Mouse (Mus musculus): Measurements from ENCODE around the gene Zbtb40. TPM values are rescaled to one million over a fixed set of nuclear protein-coding genes. Genes with fewer than 3 reads are reported as not detected.

Gene Zbtb40
- polyA plus RNA-seq, 1 experiment from 2014 or later = 6.2 TPM

DNA sequence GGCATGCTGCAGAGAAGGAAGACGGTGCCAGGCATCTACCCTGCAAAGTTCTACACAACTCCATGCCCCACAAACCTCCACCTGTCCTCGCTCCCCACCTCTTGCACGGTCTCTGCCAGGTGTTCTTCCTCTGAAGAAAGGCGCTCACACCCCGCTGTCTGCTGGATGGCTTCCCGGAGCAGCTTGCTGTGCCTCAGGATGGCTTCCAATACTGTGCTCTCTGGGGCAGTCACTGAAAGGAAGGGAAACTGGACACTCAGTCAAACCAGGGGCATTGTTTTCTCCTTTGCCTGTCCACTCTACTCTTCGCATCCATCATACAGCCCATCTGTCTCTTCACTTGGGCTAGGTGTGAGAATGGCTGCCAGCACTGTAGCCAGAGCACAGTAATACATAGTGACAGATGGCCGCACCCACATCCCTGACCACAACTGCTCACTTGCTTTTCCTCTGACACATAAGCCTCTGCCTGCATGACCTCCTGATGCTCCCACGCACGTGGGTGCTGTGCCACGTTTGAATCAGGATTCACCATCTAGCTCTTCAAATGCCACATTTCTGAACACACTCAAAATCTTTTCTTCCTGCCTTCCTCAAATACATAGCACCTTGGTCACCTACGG, 50.8 kb downstream of the Zbtb40 start:
- H3K4me3 ChIP-seq = no peak overlapping the region
- H3K36me3 ChIP-seq (replicated peaks) = peaks cover 71% of the 10 kb centered on the region
- H3K4me1 ChIP-seq = 0 out of 2 replicates have a peak, but pooled peaks cover 3% of the 10 kb centered on the region
- no peak for DNase-seq (ENCODE audit: extremely low spot score, low spot score)
- no peak overlapping the region for H3K27ac ChIP-seq
- no peaks in the 10 kb centered on the region for H3K27me3 ChIP-seq (ENCODE audit: poor library complexity, severe bottlenecking)
- 91% methylated on average over 12 of the region's 12 CpGs for WGBS
- no peaks in the 10 kb centered on the region for H3K9me3 ChIP-seq

DNA sequence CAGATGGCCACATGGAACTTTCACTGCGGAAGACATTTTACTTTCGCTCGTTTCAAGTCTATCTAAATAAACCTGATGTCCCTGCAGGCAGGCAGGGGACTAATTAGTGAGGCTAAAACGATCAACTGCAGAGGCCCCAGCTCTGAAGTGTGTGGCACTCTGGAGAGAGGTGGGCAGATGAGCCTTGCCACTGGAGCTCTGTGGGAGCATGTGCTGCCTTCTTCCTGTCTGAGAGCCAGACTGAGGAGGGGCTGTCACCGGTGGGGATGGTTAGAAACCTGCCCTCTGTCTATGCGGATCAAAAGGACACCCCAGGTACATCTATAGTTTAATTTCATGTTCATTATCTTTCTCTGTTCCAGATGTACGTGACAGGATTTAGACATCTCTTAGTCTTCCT, 51.7 kb downstream of the Zbtb40 start:
- 81% methylated on average over 7 of the region's 7 CpGs for WGBS
- H3K27me3 ChIP-seq (ENCODE audit: poor library complexity, severe bottlenecking) = no peaks in the 10 kb centered on the region
- peaks cover 78% of the 10 kb centered on the region for H3K36me3 ChIP-seq (replicated peaks)
- H3K9me3 ChIP-seq = no peaks in the 10 kb centered on the region
- H3K4me1 ChIP-seq = 0 out of 2 replicates have a peak, but pooled peaks cover 3% of the 10 kb centered on the region
- no peak overlapping the region for H3K4me3 ChIP-seq
- DNase-seq (ENCODE audit: extremely low spot score, low spot score) = no peak
- H3K27ac ChIP-seq = no peak overlapping the region

DNA sequence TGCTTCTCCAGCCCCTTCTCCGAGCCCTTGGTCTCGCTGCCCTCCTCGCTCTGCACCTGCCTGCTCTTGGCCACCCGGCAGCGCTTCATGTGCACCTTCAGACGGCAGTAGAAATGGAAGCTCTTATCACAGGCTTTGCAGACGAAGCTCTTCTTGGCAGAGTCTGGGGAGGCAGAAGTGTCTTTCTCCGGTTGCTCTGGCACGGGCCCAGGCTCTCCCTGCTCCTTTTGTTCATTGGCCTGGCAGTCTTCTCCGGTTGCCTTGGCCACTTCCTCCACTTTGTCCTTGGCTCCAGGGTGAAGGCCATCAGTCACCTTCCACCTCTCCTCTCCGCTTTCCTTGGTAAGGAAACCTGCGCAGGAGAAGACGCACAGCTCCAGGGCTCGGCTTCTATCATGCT, 53.2 kb downstream of the Zbtb40 start:
- peaks cover 85% of the 10 kb centered on the region for H3K36me3 ChIP-seq (replicated peaks)
- no peak overlapping the region for H3K27ac ChIP-seq
- H3K4me3 ChIP-seq = no peak overlapping the region
- 0 out of 2 replicates have a peak, but pooled peaks cover 3% of the 10 kb centered on the region for H3K4me1 ChIP-seq
- DNase-seq (ENCODE audit: extremely low spot score, low spot score) = no peak
- H3K9me3 ChIP-seq = no peaks in the 10 kb centered on the region
- H3K27me3 ChIP-seq (ENCODE audit: poor library complexity, severe bottlenecking) = no peaks in the 10 kb centered on the region
- WGBS = 94% methylated on average over 14 of the region's 14 CpGs

DNA sequence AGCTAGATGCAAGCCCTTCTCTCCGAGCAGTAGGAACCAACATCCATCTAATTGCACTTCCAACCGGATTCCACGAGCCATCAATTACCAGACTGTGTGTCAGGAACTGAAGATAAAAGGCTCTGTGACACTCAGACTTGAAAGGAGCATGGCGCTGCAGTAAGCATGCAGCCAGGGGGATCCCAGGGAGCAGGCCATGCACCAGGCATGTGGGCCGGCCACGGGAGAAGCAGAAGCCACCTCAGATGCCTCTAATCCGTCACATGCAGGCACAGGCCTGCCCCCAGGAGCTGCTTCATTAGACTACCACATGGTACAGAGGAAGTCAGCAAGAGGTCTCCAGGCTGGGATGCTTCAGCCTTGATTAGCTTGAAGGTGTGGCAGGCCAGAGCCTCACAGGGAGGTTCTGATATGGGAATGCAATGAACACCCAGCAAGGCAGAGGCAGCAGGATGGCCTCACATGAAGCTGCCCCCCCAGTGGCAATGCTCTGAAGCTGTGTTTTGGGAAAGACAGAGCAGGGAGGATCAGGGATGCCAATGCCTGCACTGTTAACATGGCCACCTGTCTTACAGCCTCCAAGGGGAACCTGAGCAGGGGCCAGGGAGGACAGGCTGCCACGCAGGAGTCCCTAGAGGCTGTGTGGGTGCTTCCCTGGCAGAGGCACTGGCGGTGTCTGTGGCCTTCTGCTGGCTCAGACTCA, 66.5 kb downstream of the Zbtb40 start:
- H3K27me3 ChIP-seq (ENCODE audit: poor library complexity, severe bottlenecking) = peaks cover 32% of the 10 kb centered on the region
- H3K27ac ChIP-seq = no peak overlapping the region

DNA sequence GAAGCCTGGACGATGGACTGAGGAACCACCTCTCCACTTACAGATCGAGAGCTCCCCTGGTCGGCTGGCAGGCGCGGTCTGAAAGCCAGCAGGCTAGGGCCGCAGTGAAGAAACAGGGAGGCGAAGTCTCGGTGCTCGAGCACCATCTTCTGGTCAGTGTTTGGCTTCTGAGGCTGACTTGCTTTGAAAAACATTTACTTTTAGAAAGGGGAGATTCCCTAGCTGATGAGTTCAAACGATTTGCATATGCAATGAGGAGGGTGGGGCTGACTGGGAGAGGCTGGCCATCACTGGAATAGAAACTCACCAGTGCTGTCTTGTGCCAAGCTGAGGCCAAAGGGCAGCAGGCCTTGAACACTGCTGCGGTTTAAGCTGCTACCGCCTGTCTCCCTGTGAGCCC, 67.3 kb downstream of the Zbtb40 start:
- 6% methylated on average over 12 of the region's 12 CpGs for WGBS
- peaks cover 11% of the 10 kb centered on the region for H3K36me3 ChIP-seq (replicated peaks)
- no peaks in the 10 kb centered on the region for H3K9me3 ChIP-seq

More for the DNA sequence above, 66.5 kb downstream of the Zbtb40 start:
- Histone ChIP-seq H3K4me1 (peaks cover 26% of the 10 kb centered on the region), H3K4me3 (no peak overlapping the region), H3K9me3 (no peaks in the 10 kb centered on the region), H3K36me3 (replicated peaks) (peaks cover 18% of the 10 kb centered on the region)
- 70% methylated on average over 9 of the region's 9 CpGs for WGBS
- no peak for DNase-seq (ENCODE audit: extremely low spot score, low spot score)

DNA sequence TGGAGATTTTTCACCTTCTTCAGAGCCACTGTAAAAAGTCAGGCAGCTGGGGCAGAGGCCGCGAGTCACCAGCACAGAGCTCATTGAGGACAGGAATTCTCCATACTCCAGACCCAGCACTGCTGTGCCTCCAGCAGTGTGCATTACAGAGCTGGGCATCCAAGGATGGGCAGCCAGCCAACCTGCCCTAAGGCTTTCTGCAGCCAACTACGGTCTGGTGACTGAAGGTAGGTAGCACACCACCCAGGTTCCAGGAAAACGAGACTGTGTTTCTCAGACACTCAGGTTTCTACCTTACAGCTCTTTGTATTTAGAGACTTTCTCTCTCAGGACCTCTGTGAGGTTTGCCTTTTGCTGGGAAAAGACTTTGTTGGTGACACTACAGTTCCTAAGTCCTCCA, 67.7 kb downstream of the Zbtb40 start:
- DNase-seq (ENCODE audit: extremely low spot score, low spot score) = no peak
- H3K27me3 ChIP-seq (ENCODE audit: poor library complexity, severe bottlenecking) = peaks cover 34% of the 10 kb centered on the region
- H3K27ac ChIP-seq = no peak overlapping the region
- no peak overlapping the region for H3K4me3 ChIP-seq
- H3K4me1 ChIP-seq = peaks cover 26% of the 10 kb centered on the region
- H3K36me3 ChIP-seq (replicated peaks) = peaks cover 8% of the 10 kb centered on the region; the same call in 1 of the 2 replicates
- no peaks in the 10 kb centered on the region for H3K9me3 ChIP-seq
- WGBS = 80% methylated on average over 4 of the region's 4 CpGs

More for the DNA sequence above, 67.3 kb downstream of the Zbtb40 start:
- Histone ChIP-seq H3K27ac (no peak overlapping the region), H3K4me1 (peaks cover 26% of the 10 kb centered on the region), H3K4me3 (no peak overlapping the region), H3K27me3 (ENCODE audit: poor library complexity, severe bottlenecking) (peaks cover 34% of the 10 kb centered on the region)
- peak; percentile 59 for DNase-seq (ENCODE audit: extremely low spot score, low spot score)

DNA sequence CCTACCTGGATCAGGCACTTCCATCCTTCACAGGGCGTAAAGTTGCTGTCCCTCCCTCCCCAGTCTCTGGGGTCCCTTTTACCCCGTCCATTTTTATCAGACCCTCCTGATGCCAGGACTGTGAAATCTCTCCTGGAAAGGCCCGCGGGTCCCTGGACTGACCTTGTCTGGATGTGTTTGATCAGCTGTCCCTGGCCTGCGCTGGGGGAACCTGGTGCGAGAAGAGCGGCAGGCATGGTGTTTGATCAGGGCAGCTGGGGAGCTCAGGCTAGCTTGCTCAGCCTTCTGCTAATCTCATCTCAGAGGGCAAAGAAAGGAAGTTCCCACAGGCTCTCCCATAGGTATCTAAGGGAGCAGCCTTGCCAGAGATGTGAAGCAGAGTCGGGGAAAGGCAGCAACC, 71.4 kb downstream of the Zbtb40 start:
- WGBS = 74% methylated on average over 8 of the region's 8 CpGs
- no peak overlapping the region for H3K4me3 ChIP-seq
- DNase-seq (ENCODE audit: extremely low spot score, low spot score) = no peak
- H3K27me3 ChIP-seq (ENCODE audit: poor library complexity, severe bottlenecking) = peaks cover 48% of the 10 kb centered on the region
- no peaks in the 10 kb centered on the region; the same call in 1 of the 2 replicates for H3K36me3 ChIP-seq (replicated peaks)
- no peaks in the 10 kb centered on the region for H3K9me3 ChIP-seq
- peaks cover 19% of the 10 kb centered on the region for H3K4me1 ChIP-seq
- no peak overlapping the region for H3K27ac ChIP-seq

DNA sequence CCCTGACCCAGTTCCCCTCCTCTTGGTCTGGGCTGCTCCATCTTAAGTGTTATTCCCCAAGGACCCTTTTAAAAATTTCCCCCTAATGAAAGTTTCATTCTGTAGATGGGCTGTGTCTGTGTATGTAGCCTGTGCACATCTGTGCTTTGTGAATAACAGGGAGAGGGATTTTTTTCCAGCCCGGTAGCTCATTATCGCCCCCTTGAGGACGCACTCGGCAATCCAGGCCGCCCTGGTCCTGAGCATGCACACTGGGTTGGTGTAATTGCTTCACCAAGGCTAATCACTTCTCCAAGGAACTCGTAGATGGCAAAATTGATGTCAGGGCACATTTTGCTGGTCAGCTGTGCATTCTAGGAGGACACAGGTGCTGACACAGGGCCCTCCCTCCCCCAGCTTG, 77.7 kb downstream of the Zbtb40 start:
- no peaks in the 10 kb centered on the region for H3K9me3 ChIP-seq
- peaks cover 82% of the 10 kb centered on the region for H3K27me3 ChIP-seq (ENCODE audit: poor library complexity, severe bottlenecking)

DNA sequence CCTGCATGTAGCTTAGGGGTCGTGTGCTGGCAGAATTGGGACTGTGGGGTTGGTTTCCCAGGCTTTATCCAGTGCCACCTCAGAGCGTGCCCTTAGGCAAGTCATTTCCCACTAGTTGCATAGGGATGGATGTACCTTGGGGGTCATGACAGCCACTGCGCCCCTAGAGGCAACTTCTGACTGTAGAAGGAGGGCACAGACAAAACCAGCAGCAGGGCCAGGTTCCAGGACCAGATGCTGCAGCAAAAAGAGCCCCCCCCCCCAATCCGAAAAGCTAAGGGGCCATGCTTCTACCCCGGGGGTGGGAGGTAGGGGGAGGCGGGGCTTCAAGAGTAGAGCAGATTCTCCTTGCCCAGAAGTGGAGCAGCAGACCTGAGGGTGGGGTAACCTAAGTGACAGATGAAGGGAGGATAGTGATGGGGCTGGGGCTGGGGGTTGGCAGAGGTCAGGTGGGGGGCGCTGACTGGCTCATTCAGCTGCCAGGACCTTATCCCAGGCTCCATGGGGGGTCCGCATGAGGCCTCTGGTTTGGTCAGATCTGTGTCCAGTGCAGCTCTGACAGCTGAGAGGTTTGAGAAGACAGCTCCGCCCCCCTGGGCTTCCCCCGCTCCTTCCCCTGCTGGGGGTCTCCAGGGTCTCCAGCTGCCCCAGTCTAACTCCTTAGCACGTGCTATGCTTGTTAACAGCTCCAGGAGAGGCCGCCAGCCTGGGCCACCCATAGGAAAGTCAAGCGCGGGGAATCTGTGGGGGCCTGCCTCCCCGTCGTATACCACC, 78.9 kb downstream of the Zbtb40 start:
- Histone ChIP-seq H3K4me1 (peaks cover 67% of the 10 kb centered on the region), H3K36me3 (replicated peaks) (no peaks in the 10 kb centered on the region), H3K27ac (no peak overlapping the region), H3K4me3 (no peak overlapping the region), H3K27me3 (ENCODE audit: poor library complexity, severe bottlenecking) (peaks cover 87% of the 10 kb centered on the region), H3K9me3 (no peaks in the 10 kb centered on the region)
- DNase-seq (ENCODE audit: extremely low spot score, low spot score) = no peak
- WGBS = 46% methylated on average over 16 of the region's 16 CpGs

More for the DNA sequence above, 77.7 kb downstream of the Zbtb40 start:
- H3K4me1 ChIP-seq = peaks cover 54% of the 10 kb centered on the region
- no peak overlapping the region for H3K27ac ChIP-seq
- WGBS = 8% methylated on average over 6 of the region's 6 CpGs
- no peak overlapping the region for H3K4me3 ChIP-seq
- no peaks in the 10 kb centered on the region for H3K36me3 ChIP-seq (replicated peaks)
- DNase-seq (ENCODE audit: extremely low spot score, low spot score) = peak; percentile 65

DNA sequence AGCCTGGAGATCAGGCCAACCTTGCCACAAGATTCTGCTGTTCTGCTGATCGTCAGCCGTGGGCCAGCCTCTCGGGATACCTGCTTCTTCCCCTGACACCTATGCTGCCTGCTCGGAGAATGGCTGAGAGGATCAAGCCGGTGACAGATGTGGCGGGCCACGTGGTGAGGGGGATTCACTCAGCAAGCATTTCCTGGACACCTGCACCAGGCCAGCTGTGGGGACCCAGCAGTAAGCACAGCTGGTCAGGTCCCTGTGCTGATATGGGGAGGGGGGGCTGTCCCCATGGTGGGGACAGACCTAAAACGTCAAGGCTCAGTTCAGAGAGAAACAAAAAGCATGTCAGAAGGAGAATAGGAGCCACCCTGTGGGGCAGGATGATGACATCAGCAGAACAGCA, 79.5 kb downstream of the Zbtb40 start:
- 67% methylated on average over 8 of the region's 8 CpGs for WGBS

DNA sequence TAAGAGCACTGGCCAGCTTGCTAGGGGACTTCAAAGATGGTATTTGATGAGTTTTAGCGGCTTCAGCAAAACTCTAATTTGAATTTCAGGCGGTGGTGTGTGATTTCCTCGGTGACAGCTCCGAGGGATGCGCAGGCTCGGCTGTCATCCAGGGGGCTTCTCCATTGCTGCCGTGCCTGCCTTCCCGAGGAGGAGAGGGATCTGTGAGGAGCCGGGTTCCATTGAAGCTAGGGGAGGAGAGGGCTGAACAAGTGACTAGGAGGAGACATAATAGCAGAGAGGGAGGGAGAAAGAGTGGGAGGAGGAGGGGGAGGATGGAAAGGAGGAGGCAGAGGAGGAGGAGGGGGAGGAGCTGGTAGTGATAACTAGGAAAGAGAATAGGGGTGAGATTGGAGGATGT, 81.1 kb downstream of the Zbtb40 start:
- Histone ChIP-seq H3K36me3 (replicated peaks) (no peaks in the 10 kb centered on the region), H3K4me3 (no peak overlapping the region), H3K9me3 (no peaks in the 10 kb centered on the region), H3K27me3 (ENCODE audit: poor library complexity, severe bottlenecking) (peaks cover 100% of the 10 kb centered on the region), H3K27ac (peak overlapping the region; percentile 62), H3K4me1 (peaks cover 84% of the 10 kb centered on the region)
- no peak for DNase-seq (ENCODE audit: extremely low spot score, low spot score)
- 47% methylated on average over 9 of the region's 9 CpGs for WGBS

More for the DNA sequence above, 79.5 kb downstream of the Zbtb40 start:
- H3K27me3 ChIP-seq (ENCODE audit: poor library complexity, severe bottlenecking) = peaks cover 91% of the 10 kb centered on the region
- no peaks in the 10 kb centered on the region for H3K9me3 ChIP-seq
- no peaks in the 10 kb centered on the region for H3K36me3 ChIP-seq (replicated peaks)
- H3K4me1 ChIP-seq = peaks cover 71% of the 10 kb centered on the region
- 0 out of 2 replicates have a peak overlapping the region, but pooled peaks have one; percentile 30 for H3K27ac ChIP-seq
- no peak for DNase-seq (ENCODE audit: extremely low spot score, low spot score)
- H3K4me3 ChIP-seq = no peak overlapping the region

DNA sequence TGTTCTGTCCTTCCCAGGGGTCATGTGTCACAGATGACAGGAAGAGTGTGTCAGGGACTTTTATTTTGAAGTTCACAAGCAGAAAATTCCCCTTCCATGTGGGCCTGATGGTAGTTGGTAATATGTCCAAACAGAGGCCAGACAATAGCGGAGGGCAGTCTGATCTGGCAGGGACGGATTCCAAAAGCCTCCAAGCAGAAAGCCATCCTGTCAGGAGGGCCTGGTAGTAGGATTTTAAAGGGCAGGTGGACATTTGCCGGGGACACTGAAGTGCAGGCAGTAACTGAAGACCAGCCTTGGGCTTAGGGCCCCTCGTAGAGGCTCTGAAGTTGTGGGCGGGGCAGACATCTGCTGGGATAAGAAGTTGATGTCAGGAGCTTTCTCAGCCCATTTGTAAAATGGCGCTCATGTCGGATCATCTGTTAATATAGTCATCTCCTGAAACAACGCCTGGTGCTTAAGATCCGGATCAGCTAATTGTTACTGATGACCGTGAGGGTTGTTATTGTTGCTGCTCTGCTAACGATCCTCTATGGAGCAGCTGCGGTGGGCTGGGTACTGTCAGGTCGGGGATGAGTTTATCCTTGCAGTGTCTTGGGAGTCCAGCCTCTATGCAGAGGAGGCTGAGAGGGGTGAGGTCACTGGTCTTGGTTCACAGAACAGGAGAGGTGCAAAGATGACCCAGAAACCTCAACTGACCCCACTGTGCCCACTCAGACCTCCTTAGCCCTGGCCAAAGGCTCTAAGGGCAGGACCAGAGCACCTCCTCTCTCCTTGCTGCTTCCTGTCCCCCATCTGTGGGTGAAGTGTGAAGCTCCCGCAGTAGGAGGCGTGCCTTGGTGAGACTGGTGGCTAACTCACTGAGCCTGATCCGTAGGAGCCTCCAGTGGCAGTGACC, 81.9 kb downstream of the Zbtb40 start:
- Histone ChIP-seq H3K9me3 (no peaks in the 10 kb centered on the region), H3K4me1 (peaks cover 92% of the 10 kb centered on the region), H3K27ac (peak overlapping the region; percentile 62), H3K36me3 (replicated peaks) (no peaks in the 10 kb centered on the region), H3K4me3 (no peak overlapping the region), H3K27me3 (ENCODE audit: poor library complexity, severe bottlenecking) (peaks cover 99% of the 10 kb centered on the region)
- 54% methylated on average over 16 of the region's 16 CpGs for WGBS
- DNase-seq (ENCODE audit: extremely low spot score, low spot score) = no peak

Measured in forebrain, embryonic 10.5 days (tissue).